Mouse (Mus musculus): ENCODE measurements around the gene Amd2.

DNA sequence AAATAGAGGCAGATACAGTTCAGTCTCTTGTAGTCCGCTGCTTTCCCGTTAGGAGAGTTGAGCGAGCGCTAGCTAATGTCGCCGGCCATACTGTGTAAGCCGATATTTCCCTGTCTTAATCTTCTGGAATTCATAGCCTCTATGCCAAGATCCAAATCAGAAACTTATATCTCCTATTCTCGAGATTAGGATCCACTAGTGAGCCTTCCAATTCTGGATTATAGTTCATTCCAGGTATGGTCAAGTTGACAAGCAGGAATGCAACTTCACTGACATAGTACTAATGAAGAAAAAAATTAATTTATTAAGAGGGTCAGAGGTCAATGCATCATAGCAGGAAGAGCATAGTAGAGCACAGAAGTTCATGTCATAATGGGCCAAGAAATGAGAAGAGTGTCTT, at the start of gene Amd2:
- TF ChIP-seq CTCF (IDR thresholded peaks at IDR 0.05; ENCODE audit: insufficient read depth, low read length), result no peak
- no peak for TF ChIP-seq POLR2A (IDR thresholded peaks at IDR 0.05; ENCODE audit: borderline replicate concordance, extremely low read depth, low read depth, low read length)

All from lung, adult 2 months (tissue).